Mouse (Mus musculus) cerebellum, postnatal 25 days (tissue): ENCODE results near the gene Egr2.

Experiments
- DNase-seq, 2 experiments: peaks; one replicate each; pipeline ENCODE4 v3.0.0; 2021; ENCODE audit warnings: mixed read lengths in 2 of 2

Gene Egr2

GRCm38 (mm10) chr10:67535256-67535655 is at the start of gene Egr2:
Gene Egr2 (plus strand): TSS chr10:67535475.
- peak; percentile 20 to 37 for DNase-seq

DNA sequence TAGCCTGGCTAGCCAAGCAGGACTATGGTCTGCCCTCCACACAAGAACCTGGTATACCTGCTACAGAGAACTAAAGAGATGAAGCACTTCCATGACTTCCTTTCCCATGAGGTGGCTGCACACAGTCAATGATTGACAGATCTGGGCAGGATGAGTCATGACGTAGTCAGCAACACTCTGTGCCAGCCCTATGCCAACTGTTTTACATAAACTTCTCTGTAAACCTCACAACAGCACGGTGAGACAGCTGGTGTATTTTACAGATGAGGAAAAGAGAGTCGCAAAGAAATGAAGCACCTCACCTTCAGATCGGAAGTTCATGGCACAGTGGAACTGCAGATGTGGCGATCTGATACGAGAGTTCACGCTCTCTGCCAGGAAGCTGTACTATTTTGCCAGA is 47.8 kb upstream of the Egr2 start:
- DNase-seq: no peak

DNA sequence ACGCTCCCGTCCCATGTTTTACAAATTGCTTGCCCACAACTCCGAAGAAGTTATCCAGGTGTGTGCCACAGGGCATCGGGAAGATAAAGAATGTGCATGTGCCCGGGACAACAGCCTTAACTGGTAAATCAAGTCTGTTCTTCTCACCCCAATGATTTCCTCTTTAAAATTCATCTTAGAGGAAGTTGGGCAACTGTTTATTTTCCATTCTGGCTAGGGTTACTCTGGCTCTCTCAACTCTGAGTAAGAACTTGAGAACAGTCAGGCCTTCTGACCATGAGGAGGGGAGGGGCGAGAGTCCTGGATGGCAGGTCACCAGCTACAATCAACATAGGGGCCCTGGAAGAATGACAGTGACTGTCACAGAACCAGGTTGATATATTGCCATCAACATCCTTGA is 45.4 kb upstream of the Egr2 start:
- no peak for DNase-seq

DNA sequence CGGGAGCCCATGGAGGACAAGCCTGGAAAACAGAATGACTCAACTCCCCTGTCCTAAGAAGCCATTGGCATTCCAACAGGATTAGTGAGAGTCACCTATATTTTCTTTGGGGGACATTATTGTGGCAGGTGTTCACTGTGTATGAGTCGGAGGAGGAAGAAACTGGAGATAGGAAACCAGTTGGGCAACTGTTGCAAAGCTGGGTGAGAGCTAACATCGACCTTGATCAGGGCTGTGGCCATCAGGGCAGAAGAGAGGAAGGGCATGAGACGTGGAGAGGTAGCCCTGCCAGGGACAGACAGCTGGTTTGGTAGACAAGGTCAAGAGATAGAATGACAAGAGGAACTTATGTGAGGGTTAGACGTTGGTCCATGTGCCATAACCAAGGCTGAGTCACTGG is 44.6 kb upstream of the Egr2 start:
- DNase-seq: no peak

DNA sequence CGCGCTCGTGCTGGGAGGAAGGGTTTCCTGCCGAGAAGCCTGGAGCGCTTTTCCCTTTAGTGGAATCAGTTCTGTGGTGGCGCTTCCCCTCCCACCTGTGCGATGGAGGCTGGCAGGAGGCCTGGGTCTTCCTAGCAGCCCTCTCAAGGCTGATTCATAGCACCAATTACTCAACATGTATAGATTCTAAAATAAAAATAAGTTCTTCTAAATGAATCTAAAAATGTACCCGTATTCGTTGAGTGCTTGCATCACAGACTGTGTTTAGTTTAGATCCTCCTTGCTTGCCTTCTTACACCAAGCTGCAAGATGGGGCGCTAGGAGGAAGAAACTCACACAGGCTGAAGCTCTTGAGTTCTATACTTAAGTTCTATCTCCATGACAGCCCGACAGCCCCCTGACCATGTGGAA is 43.1 kb upstream of the Egr2 start:
- no peak for DNase-seq

DNA sequence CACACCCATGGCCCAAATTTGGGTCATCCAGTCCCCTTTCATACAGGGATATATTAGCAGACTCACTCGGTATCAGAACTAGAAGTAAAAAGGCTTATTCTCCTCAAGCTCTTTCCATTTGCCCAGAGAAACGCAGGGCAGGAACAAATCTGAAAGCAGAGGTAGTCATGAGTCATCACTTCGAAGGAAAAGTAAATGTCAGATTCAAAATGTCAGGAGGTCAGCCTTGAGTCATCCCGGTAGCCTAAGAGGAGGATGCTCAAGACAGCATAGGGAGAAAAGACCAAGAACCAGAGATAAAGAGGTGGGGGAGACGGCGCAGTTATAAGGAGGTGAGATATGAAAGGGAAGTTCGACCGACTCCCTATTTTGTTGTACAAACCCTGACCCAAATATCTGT is 41.7 kb upstream of the Egr2 start:
- DNase-seq: no peak

DNA sequence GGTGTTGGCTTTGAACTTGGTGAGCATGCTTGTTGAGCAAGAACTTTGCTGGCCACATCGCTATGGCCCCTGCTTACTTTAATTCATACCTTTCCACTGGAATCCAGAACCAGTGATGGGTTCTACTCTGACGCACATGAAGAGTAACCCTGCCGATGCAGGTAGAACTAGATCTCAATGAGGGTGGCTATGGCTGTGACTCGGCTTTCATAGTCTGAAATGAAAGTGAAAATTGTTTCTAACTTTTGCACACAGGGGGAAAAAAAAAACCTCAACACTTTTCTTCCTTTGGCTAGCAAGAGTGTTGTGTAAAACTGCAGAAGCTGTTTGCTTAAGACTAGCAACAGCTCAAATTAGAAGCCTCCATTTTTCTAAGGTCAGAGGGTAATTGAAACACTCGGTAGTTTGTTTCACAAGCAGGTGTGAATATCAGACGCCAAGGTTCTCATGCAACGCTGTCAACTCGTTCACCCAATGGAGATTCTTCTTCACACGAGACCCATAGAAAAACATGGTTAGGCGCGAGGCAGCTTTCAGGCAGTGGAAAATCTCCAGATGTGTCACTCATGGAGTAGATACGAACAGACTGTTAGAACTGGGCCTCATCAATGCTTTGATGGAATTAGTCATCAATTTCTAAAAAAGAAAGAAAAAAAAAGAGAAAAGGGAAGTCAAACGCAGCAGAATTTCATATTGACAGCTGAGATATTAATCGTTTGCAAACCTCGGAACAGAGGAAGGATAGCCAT is 38.0 kb upstream of the Egr2 start:
- no peak for DNase-seq

DNA sequence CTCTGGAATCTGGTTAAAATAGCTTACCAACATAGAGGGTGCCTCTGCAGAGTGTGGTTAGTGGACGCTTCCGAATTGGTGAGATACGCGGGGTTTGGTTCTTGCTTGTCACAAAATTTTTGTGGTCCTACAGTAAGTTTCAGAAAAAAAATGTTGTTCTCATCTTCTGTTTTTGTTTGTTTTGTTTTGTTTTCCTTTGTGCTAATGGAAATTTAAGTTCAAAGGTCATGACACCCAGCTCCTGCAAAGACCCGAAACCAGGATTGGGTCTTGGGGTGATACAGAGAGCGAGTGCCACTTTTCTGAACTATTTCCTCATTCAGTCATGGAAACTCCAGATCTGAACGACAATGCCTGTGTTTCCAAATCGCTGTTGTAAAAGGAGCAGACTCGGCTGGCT is 37.3 kb upstream of the Egr2 start:
- DNase-seq: no peak

- no peak for DNase-seq
Measured at GRCm38 (mm10) chr10:67503320-67503995, 31.8 kb upstream of the Egr2 start.

DNA sequence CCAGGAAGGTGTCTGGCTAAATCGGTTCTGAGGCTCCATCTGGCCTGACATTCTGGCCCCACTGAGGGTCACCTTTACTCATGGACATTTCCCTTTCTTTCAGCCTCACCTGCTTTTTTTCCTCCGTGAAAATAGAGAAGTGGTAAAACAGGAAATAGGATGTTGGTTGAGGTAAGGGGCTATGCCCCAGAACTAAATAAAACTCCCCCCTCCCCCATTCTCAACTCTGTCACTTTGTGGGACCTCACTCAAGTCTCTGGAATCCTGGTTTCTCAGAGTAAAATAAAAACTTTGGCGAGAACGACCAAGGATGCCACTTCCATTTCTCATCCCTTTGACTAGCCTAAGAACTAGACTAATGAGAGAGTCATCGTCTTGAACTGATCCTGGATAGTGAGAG is 31.2 kb upstream of the Egr2 start:
- DNase-seq: no peak

- no peak for DNase-seq
Measured at GRCm38 (mm10) chr10:67505248-67505647, 30.0 kb upstream of the Egr2 start.

GRCm38 (mm10) chr10:67512211-67512610 is 23.1 kb upstream of the Egr2 start:
- peak; percentile 7 to 8 for DNase-seq

DNA sequence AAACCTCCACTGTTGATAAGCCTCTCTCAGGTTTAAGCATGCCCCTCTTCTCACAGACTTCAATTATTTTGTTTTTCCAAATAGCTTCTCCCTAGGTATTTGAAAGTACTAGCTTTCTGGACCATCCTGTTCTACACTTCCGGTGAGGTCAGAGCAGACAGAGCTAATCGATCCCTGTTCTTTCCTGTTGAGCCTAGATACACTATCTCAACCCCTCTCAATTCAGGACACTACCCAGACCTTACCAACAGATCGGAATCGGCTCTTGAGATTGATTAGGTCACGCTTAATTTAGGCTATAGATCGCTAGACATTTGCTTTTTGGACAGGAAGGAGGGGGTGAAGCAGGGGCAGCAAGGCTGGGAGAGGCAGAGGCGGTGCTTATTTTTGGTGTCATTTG is 22.4 kb upstream of the Egr2 start:
- DNase-seq: no peak

- no peak for DNase-seq
Measured at GRCm38 (mm10) chr10:67518733-67519132, 16.5 kb upstream of the Egr2 start.

DNA sequence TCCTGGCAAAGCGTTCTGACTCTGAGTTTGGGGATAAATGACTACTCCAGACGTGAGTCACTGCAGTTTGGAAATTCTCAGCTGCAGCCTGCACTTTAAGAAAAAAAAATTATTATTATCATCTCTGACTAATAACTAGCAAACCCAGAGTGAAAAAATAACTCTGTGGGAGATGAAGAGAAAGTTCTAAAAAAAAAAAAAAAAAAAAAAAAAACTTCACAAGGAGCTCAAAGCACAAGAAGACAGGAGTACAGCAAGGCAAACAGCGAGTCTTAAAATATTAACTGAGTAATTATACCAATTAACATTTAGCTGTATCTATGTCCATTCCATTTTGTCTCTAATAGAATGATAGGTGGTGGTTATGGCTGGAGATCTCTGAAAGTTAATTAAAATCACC is 11.1 kb upstream of the Egr2 start:
- no peak for DNase-seq

DNA sequence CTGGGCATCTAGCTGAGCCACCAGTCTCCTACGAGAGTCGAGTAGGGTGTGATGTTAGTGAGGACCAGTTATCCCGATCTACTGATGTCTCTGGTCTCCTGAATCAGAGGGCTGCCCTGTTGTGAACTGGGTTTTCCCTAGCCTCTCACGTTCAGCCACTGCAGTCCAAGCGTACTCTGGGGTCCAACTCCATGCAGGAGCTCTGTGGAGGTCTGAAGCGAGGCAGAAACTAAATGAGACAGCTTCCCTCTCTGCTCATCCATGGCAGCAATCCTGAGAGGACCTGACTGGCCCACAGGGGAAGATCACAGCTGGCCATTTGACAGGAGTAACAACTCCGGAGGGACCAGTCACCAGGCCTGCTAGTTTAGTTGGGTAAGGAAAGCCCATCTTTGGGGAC is 10.6 kb upstream of the Egr2 start:
- DNase-seq: no peak

GRCm38 (mm10) chr10:67526435-67526834 is 8.8 kb upstream of the Egr2 start:
- DNase-seq: no peak

- no peak for DNase-seq
Measured at GRCm38 (mm10) chr10:67529769-67530168, 5.5 kb upstream of the Egr2 start.

- peak; percentile 77 to 83 for DNase-seq
Measured at GRCm38 (mm10) chr10:67535972-67536371, 697 bp downstream of the Egr2 start.

DNA sequence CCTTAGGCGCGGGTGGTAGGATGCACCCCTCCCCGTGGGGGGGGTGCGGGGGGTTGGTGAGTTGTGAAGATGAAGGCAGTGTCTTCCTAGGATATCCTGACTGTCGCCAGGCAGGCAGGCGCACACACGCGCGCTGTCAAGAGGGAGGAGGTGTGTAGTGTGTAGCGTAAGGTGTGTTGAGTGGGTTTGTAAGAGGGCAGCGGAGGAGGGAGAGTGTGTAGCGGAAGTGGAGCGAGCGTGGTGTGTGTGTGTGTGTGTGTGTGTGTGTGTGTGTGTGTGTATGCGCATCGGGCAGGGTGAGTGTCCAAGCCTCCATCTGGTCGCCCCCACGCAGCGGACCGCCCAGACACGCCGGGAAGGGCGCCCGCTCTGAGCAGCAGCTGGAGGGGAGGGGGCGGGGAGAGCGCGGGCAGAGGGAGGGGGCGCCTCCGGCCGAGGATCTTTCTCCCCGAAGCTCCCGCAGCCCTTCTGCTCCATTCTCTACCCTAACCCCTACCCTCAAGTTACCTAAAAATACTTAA is 1.4 kb downstream of the Egr2 start:
- peak; percentile 31 to 46 for DNase-seq

DNA sequence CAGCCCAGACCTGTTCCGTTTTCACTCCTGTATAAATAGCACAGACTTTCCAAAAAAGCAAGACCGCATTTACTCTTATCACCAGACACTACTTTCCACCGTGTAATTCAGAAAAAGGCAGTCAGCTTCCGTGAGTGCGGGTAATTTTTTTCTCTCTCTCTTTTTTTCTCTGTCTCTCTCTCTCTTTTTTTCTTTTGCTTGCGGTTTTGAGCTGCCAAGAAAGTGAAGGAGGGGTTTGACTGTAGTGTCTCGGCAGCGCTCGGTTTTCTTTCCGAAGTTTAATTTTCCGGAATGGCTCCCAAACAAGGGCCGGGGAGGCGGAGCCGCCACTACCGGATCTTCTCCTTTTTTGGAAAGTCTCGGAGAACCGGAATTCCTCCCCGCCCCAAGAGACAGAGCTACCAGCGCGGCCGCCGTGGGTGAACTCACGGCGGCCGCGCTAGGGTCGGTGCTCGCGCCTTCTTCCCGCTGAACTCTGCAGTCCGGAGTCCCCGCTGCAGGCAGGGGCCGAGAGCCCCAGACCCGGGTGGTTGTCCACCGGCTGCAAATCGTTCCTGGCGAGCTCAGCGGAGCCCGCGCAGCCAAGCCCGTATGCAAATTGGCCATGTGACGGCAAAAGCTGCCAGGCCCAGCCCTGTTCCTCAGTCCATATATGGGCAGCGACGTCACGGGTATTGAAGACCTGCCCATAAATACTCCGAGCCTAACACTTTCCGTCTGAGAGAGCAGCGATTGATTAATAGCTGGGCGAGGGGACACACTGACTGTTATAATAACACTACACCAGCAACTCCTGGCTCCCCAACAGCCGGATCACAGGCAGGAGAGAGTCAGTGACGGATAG is 2.1 kb downstream of the Egr2 start:
- peak; percentile 88 to 89 for DNase-seq

DNA sequence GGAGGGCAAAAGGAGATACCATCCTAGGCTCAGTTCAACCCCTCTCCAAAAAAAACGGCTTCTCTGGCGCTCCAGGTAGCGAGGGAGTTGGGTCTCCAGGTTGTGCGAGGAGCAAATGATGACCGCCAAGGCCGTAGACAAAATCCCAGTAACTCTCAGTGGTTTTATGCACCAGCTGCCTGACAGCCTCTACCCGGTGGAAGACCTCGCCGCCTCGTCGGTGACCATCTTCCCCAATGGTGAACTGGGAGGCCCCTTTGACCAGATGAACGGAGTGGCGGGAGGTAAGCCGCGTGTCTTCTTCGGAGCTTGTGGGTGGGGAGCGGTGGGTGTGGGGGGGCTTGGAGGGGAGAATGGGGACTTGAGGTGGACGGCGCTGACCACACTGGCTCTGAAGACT is 2.8 kb downstream of the Egr2 start:
- DNase-seq: peak in 1 of 2 experiments; percentile 38
